Mouse (Mus musculus) lung, embryonic 15.5 days (tissue): Measurements from ENCODE around the gene Irak4. TPM values are rescaled to one million over a fixed set of nuclear protein-coding genes. Genes with fewer than 3 reads are reported as not detected.

Source experiments
- polyA plus RNA-seq: library from polyadenylated mRNA; unstranded; fragments of >200 nt; fragmentation: Nextera tagmentation; extraction: Ambion mirVana; gene quantifications from 2 replicates; pipeline ENCODE4 v1.2.1, GENCODE M21; 2015

Irak4 gene
- polyA plus RNA-seq, 1 experiment from 2014 or later, result 9.9 TPM

Other genes starting within 250 kb of the Irak4 start
- gene Adamts20, start 78.2 kb upstream of the Irak4 start, polyA plus RNA-seq, result 2.0 and 2.2 TPM in 2 replicates
- gene Pus7l, start 96 bp upstream of the Irak4 start, polyA plus RNA-seq, result 7.9 and 8.7 TPM in 2 replicates
- gene Twf1, start 46.2 kb downstream of the Irak4 start, polyA plus RNA-seq, result 86.1 and 88.7 TPM in 2 replicates
- 3.7 and 3.8 TPM in 2 replicates for gene Tmem117, start 85.6 kb downstream of the Irak4 start, polyA plus RNA-seq